Mouse (Mus musculus): ENCODE results near the gene Ehd1.

GRCm38 (mm10) chr19:6280554-6280953, 4.0 kb downstream of the Ehd1 start:
- TF ChIP-seq POLR2A (IDR thresholded peaks at IDR 0.05; ENCODE audit: insufficient read depth, low read length) (no peak), CTCF (IDR thresholded peaks at IDR 0.05; ENCODE audit: low read depth, low read length) (no peak)
